Mouse (Mus musculus): ENCODE data around the gene Ahrr. TPM values are rescaled to one million over a fixed set of nuclear protein-coding genes. Genes with fewer than 3 reads are reported as not detected.

Gene Ahrr
- polyA plus RNA-seq, 1 experiment from 2014 or later: 0.41 TPM

DNA sequence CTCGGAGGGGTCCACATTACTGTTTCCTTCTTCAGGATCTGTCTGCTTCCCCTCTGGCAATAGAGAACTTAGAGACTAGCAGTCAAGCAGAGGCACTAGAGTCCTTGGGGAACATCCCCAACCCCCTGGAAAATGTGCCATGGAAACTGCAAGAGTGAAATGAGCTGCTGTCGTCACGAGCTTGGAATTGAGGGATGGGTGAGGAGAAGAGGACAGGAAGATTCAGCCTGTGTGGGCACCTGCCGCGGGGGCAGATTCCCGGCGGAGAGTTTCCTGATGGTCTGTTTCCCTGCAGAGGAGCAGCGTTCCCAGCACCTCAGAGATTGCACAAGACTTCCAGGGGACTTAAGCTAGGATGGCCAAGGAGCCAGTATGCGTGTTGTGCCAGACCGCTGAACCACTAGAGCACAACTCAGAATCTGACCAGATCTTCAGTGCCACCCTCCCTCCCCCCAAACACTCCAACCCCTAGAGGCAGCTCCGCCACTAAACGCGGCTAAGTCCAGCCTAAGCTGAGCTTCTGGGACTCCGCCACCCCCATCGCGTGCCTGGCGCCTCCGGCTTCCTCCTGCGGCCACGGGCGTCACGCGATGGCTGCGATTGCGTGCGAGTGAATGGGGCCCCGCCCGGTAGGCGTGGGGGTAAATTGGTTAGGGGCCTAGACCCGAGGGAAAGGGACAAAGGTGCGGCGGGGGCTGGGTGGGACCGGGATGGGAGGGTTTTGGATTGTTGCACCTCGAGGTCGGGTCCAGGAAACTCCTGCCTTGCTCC lies 32.5 kb downstream of the Ahrr start:
- peak overlapping the region; percentile 57 for H3K4me3 ChIP-seq (ENCODE audit: low read length)
- no peaks in the 10 kb centered on the region for H3K9me3 ChIP-seq (ENCODE audit: control insufficient read depth, low read length)
- no peaks in the 10 kb centered on the region for H3K27me3 ChIP-seq (replicated peaks; ENCODE audit: control insufficient read depth, insufficient read depth, low read length)
- H3K9ac ChIP-seq (ENCODE audit: low read depth, low read length): peak overlapping the region; percentile 78
- peak overlapping the region; percentile 97 for H3K4me2 ChIP-seq (ENCODE audit: low read length)
- H3K27ac ChIP-seq (ENCODE audit: low read depth, low read length): no peak overlapping the region
- WGBS: 4% methylated on average over 35 of the region's 35 CpGs
- no peaks in the 10 kb centered on the region for H3K36me3 ChIP-seq (ENCODE audit: control insufficient read depth, insufficient read depth, low read length)
- no peaks in the 10 kb centered on the region for H3K4me1 ChIP-seq (ENCODE audit: control insufficient read depth, insufficient read depth, low read depth, low read length)
- ATAC-seq: peak; percentile 85

DNA sequence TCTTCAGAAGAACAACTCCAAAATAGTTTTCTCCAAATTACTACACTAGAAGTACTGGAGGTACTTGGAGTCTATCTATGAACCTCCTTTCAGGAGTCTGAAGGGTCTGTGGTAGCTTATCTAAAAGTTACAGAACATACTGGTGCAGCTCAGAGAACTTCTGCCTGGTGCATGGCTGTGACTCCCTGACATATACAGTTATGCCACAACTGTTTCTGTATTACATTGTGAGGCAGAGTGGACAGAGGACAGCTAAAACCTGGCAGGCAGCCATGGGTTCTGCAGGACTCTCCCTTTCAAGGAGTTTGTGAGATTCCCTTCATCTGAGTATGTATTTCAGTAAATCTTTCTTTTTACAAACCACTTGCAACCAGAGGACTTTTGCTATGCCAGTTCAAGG lies 45.6 kb downstream of the Ahrr start:
- no peaks in the 10 kb centered on the region for H3K9me3 ChIP-seq (ENCODE audit: control insufficient read depth, low read length)
- peaks cover 8% of the 10 kb centered on the region for H3K4me1 ChIP-seq (ENCODE audit: control insufficient read depth, insufficient read depth, low read depth, low read length)
- no peak overlapping the region for H3K4me2 ChIP-seq (ENCODE audit: low read length)
- H3K4me3 ChIP-seq (ENCODE audit: low read length): no peak overlapping the region
- H3K36me3 ChIP-seq (ENCODE audit: control insufficient read depth, insufficient read depth, low read length): no peaks in the 10 kb centered on the region
- H3K9ac ChIP-seq (ENCODE audit: low read depth, low read length): no peak overlapping the region
- no peak for ATAC-seq
- no peaks in the 10 kb centered on the region for H3K27me3 ChIP-seq (replicated peaks; ENCODE audit: control insufficient read depth, insufficient read depth, low read length)
- no peak overlapping the region for H3K27ac ChIP-seq (ENCODE audit: low read depth, low read length)

DNA sequence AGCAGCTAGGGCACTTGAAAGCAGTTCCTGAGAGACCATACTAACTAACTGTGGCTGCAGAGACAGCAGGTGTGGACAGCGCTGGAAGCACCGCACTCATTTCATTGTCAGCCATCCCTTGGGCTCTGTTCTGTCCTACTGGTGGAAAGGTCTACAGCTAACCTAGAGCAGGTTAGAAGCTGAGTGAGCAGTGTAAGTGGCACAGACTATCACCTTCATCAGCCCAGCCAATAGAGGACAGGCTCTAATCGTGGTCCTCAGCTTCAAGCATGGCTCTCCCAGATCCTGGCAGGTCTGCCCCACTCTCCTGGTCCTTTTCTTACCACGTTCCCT lies 46.3 kb downstream of the Ahrr start:
- WGBS: 50% methylated on average over 4 of the region's 4 CpGs
- no peaks in the 10 kb centered on the region for H3K36me3 ChIP-seq (ENCODE audit: control insufficient read depth, insufficient read depth, low read length)
- no peaks in the 10 kb centered on the region for H3K27me3 ChIP-seq (replicated peaks; ENCODE audit: control insufficient read depth, insufficient read depth, low read length)
- peaks cover 8% of the 10 kb centered on the region for H3K4me1 ChIP-seq (ENCODE audit: control insufficient read depth, insufficient read depth, low read depth, low read length)
- H3K9me3 ChIP-seq (ENCODE audit: control insufficient read depth, low read length): no peaks in the 10 kb centered on the region
- H3K9ac ChIP-seq (ENCODE audit: low read depth, low read length): no peak overlapping the region
- peak; percentile 87 for ATAC-seq
- peak overlapping the region; percentile 18; the same call in 1 of the 2 replicates for H3K27ac ChIP-seq (ENCODE audit: low read depth, low read length)
- peak overlapping the region; percentile 50 for H3K4me2 ChIP-seq (ENCODE audit: low read length)
- H3K4me3 ChIP-seq (ENCODE audit: low read length): peak overlapping the region; percentile 22; the same call in 1 of the 2 replicates

DNA sequence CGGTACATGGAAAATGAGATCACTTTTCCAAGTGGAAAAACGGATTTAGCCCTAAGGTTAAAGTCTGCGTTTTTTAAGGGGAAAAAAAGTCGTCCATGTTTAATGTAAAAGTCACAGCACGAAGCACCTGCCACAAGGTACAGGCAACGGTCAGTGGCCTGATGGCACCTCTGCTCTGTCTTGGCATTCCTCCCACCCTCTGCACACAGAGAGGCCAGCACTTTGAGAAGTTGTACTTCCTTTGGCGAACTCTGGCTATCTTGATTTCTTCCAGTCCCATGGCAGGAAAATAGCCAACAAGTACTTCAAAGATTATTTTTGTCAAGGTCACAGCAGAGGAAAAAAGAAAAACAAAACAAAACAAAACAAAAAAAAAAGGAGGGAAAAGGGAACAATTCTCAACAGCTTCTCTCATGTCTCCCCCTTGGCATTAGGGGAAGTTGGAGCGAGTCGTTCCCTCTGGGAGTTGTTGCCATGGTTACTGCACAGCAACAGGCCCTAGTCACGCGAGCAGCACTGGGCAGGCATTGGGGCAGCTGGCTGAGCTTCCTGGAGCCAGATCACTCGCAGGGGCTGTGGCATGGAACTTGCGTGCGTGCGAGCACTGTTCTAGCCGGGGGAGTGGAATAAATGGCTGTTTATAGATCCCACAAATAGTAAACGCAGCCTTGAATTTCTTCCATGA lies 46.8 kb downstream of the Ahrr start:
- Histone ChIP-seq H3K9ac (ENCODE audit: low read depth, low read length) (no peak overlapping the region), H3K36me3 (ENCODE audit: control insufficient read depth, insufficient read depth, low read length) (no peaks in the 10 kb centered on the region), H3K4me3 (ENCODE audit: low read length) (peak overlapping the region; percentile 22; the same call in 1 of the 2 replicates), H3K4me2 (ENCODE audit: low read length) (peak overlapping the region; percentile 50), H3K4me1 (ENCODE audit: control insufficient read depth, insufficient read depth, low read depth, low read length) (peaks cover 8% of the 10 kb centered on the region), H3K27ac (ENCODE audit: low read depth, low read length) (peak overlapping the region; percentile 18; the same call in 1 of the 2 replicates), H3K27me3 (replicated peaks; ENCODE audit: control insufficient read depth, insufficient read depth, low read length) (no peaks in the 10 kb centered on the region), H3K9me3 (ENCODE audit: control insufficient read depth, low read length) (no peaks in the 10 kb centered on the region)
- 19% methylated on average over 17 of the region's 17 CpGs for WGBS
- peak; percentile 99 for ATAC-seq

DNA sequence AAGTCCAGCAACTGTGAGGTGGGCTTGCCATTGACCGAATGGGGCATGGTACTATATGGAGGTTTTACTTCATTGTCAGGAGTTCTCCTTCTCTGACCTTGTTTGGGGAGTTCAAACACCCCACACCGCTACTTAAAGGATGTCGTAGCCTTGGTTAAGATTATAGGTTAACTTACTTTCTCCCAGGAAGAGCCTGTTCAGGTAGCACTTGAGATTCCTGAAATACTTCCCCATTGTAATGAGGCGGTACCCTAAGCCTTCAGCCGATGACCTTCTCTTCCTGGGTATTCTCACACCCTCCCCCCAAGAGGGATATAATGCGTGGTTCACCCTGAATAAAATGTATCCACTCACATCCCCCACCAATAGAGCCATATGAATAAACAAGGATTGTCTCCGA lies 54.6 kb downstream of the Ahrr start:
- no peak overlapping the region for H3K27ac ChIP-seq (ENCODE audit: low read depth, low read length)
- H3K9ac ChIP-seq (ENCODE audit: low read depth, low read length): no peak overlapping the region
- 83% methylated on average over 7 of the region's 7 CpGs for WGBS
- H3K27me3 ChIP-seq (replicated peaks; ENCODE audit: control insufficient read depth, insufficient read depth, low read length): no peaks in the 10 kb centered on the region
- ATAC-seq: no peak
- H3K4me2 ChIP-seq (ENCODE audit: low read length): no peak overlapping the region
- no peaks in the 10 kb centered on the region for H3K36me3 ChIP-seq (ENCODE audit: control insufficient read depth, insufficient read depth, low read length)
- no peaks in the 10 kb centered on the region for H3K4me1 ChIP-seq (ENCODE audit: control insufficient read depth, insufficient read depth, low read depth, low read length)
- H3K4me3 ChIP-seq (ENCODE audit: low read length): no peak overlapping the region
- H3K9me3 ChIP-seq (ENCODE audit: control insufficient read depth, low read length): no peaks in the 10 kb centered on the region

DNA sequence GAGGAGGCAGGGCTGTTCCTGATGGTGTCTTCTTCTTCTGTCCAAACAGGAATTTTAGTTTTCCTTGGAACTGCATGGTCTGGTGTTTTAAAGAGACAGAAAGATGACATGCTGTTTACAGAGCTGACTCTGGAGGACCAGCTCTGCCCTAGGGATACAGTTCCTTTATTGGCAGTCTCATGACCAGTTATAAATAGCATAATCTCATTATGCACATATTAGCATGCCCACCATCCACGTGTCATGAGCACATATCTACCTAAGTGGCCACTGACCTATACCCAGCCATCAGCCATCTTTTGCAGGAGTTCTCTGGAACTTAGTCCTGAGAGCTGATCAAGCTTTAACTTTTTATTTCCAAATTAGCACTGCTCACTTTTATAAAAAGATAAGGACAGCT lies 71.5 kb downstream of the Ahrr start:
- WGBS: 41% methylated on average over 1 of the region's 1 CpGs
- Histone ChIP-seq H3K4me1 (ENCODE audit: control insufficient read depth, insufficient read depth, low read depth, low read length) (no peaks in the 10 kb centered on the region), H3K4me3 (ENCODE audit: low read length) (no peak overlapping the region), H3K4me2 (ENCODE audit: low read length) (no peak overlapping the region), H3K9me3 (ENCODE audit: control insufficient read depth, low read length) (no peaks in the 10 kb centered on the region), H3K27me3 (replicated peaks; ENCODE audit: control insufficient read depth, insufficient read depth, low read length) (no peaks in the 10 kb centered on the region), H3K27ac (ENCODE audit: low read depth, low read length) (no peak overlapping the region), H3K36me3 (ENCODE audit: control insufficient read depth, insufficient read depth, low read length) (no peaks in the 10 kb centered on the region), H3K9ac (ENCODE audit: low read depth, low read length) (no peak overlapping the region)
- ATAC-seq: no peak

DNA sequence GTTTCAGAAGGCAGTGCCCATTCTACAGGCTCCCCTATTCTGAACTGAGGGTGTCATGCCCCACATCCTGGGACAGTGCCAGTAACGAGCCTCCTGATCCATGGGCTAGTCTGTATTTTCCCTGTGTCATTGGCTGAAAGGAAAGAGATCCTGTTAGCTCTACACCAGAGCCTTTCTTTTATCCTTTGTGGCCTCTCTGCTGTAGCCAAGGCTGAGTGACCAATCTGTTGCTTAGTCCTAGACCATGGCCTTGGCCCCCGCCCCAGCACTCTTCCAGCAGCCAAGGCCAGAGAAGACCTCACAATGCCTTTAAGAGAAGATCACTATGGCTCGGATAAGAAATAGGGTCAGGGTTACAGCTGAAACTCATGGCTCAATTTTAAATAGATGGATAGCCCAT lies 73.7 kb downstream of the Ahrr start:
- Histone ChIP-seq H3K36me3 (ENCODE audit: control insufficient read depth, insufficient read depth, low read length) (no peaks in the 10 kb centered on the region), H3K4me1 (ENCODE audit: control insufficient read depth, insufficient read depth, low read depth, low read length) (no peaks in the 10 kb centered on the region), H3K27me3 (replicated peaks; ENCODE audit: control insufficient read depth, insufficient read depth, low read length) (no peaks in the 10 kb centered on the region), H3K4me3 (ENCODE audit: low read length) (no peak overlapping the region), H3K9ac (ENCODE audit: low read depth, low read length) (no peak overlapping the region), H3K9me3 (ENCODE audit: control insufficient read depth, low read length) (no peaks in the 10 kb centered on the region), H3K27ac (ENCODE audit: low read depth, low read length) (no peak overlapping the region), H3K4me2 (ENCODE audit: low read length) (no peak overlapping the region)
- 84% methylated on average over 3 of the region's 3 CpGs for WGBS
- ATAC-seq: no peak

DNA sequence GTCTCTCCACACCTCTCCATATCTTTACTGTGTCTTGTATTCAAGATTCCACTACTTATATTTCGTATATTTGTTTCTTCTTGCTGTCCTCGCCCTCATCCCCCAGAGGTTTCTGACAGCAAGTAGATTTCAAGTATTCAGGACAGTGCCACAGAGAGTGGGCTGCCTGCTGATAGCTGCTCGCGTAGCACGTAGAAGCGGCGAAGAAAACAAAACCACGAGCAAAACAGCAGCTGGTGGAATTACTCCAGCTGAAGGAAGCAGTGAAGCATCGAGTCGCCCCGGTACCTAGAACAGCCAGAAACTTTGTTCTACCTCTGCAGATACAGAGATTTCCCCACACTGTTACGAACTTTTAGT lies 83.2 kb downstream of the Ahrr start:
- H3K4me2 ChIP-seq (ENCODE audit: low read length): peak overlapping the region; percentile 75
- peak; percentile 61; the same call in 1 of the 2 replicates for ATAC-seq
- no peaks in the 10 kb centered on the region for H3K27me3 ChIP-seq (replicated peaks; ENCODE audit: control insufficient read depth, insufficient read depth, low read length)
- H3K36me3 ChIP-seq (ENCODE audit: control insufficient read depth, insufficient read depth, low read length): 0 out of 2 replicates have a peak, but pooled peaks cover 2% of the 10 kb centered on the region
- H3K27ac ChIP-seq (ENCODE audit: low read depth, low read length): peak overlapping the region; percentile 96
- WGBS: 15% methylated on average over 12 of the region's 12 CpGs
- H3K4me3 ChIP-seq (ENCODE audit: low read length): peak overlapping the region; percentile 90
- H3K9ac ChIP-seq (ENCODE audit: low read depth, low read length): peak overlapping the region; percentile 93
- no peaks in the 10 kb centered on the region for H3K9me3 ChIP-seq (ENCODE audit: control insufficient read depth, low read length)
- H3K4me1 ChIP-seq (ENCODE audit: control insufficient read depth, insufficient read depth, low read depth, low read length): peaks cover 19% of the 10 kb centered on the region

DNA sequence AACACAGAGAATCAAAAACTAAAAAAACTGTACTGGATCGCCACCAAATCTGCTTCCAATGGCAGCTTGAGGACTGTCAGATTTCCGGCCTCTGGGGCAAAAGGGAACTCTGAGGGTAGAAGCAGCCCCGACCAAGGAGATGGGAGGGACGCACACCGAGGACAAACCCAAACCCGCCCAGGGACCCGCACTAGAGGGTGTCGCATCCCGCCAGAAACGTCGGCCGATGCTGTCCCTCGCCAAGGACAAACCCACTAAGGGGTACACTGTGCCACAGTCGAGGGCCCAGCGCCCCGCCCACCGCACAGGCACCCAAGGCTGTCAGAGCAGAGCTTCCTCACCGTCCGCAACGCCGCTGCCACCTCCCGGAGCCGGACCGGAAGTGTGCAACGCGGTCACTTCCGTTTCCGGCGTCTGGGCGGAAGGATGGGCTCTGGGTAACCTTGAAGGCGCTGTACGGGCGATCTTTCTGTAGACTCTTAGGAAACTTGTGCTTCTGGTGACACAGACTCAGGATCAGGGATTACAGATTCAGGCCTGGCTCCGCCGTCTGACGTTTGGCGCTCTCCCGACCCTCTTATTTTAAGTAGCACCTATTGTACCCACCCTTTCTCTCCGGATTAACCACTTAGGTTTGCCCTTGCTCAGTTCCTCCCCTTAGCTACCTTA lies 83.7 kb downstream of the Ahrr start, which contains the start of gene Exoc3:
Gene Exoc3, minus strand, starts transcription at position 416 of the 669 bp plus-strand sequence.
- Histone ChIP-seq H3K27ac (ENCODE audit: low read depth, low read length) (peak within 1 kb of the TSS; percentile 96), H3K36me3 (ENCODE audit: control insufficient read depth, insufficient read depth, low read length) (0 out of 2 replicates have a peak, but pooled peaks cover 5% of the 10 kb centered on the region), H3K9me3 (ENCODE audit: control insufficient read depth, low read length) (no peaks in the 10 kb centered on the region), H3K4me2 (ENCODE audit: low read length) (peak within 1 kb of the TSS; percentile 75), H3K4me1 (ENCODE audit: control insufficient read depth, insufficient read depth, low read depth, low read length) (peaks cover 19% of the 10 kb centered on the region), H3K4me3 (ENCODE audit: low read length) (peak within 1 kb of the TSS; percentile 90), H3K27me3 (replicated peaks; ENCODE audit: control insufficient read depth, insufficient read depth, low read length) (no peaks in the 10 kb centered on the region), H3K9ac (ENCODE audit: low read depth, low read length) (peak within 1 kb of the TSS; percentile 93)
- ATAC-seq: peak; percentile 99
- WGBS: under 1% methylated on average over 39 of the region's 39 CpGs

Data from hindbrain, embryonic 16.5 days (tissue).